Mouse (Mus musculus): ENCODE measurements around the gene Sccpdh. TPM values are rescaled to one million over a fixed set of nuclear protein-coding genes. Genes with fewer than 3 reads are reported as not detected.

The Sccpdh gene
- total and polyA plus RNA-seq, 2 experiments from 2014 or later, result 75.5 to 122 TPM

GRCm38 (mm10) chr1:179650284-179650683 is 17.7 kb upstream of the Sccpdh start:
- no peak overlapping the region for H3K9ac ChIP-seq (replicated peaks; ENCODE audit: low read depth, low read length)
- no peak overlapping the region for H3K4me2 ChIP-seq (ENCODE audit: low read depth, low read length)
- no peaks in the 10 kb centered on the region for H3K36me3 ChIP-seq (replicated peaks; ENCODE audit: control insufficient read depth, insufficient read depth, low read length)
- H3K27me3 ChIP-seq (ENCODE audit: control insufficient read depth, insufficient read depth, low read length), result no peaks in the 10 kb centered on the region
- 67% methylated on average over 4 of the region's 4 CpGs for WGBS
- ATAC-seq (ENCODE audit: insufficient read depth, low read depth), result no peak
- H3K9me3 ChIP-seq (replicated peaks; ENCODE audit: control insufficient read depth, low read length), result no peaks in the 10 kb centered on the region
- H3K4me1 ChIP-seq (ENCODE audit: control insufficient read depth, insufficient read depth), result no peaks in the 10 kb centered on the region
- DNase-seq (ENCODE audit: low spot score), result no peak
- TF ChIP-seq CTCF (IDR thresholded peaks at IDR 0.05; ENCODE audit: low read depth) (no peak), EP300 (IDR thresholded peaks at IDR 0.05; ENCODE audit: low read depth) (no peak)
- H3K27ac ChIP-seq (ENCODE audit: low read depth), result no peak overlapping the region
- no peak overlapping the region for H3K4me3 ChIP-seq (ENCODE audit: low read depth, low read length)

DNA sequence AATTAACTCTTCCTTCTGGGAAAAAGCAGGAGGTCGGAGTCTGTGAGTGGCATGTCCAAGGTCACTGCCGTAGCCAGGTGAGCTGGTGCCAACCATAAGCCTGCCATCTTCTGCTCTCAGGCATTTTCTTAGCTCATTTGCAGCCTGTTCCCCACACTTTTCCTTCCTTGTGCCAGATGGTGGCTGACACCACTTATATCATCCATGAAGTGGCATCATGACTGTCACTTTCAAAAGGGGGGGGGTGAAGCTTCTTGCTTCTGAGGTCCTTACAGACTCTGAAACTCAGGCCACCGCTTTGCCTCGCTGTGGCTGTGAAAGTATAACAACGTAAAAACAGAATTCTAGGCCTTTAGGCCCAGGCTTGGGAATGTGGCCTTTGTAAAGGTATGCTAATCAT is 16.8 kb upstream of the Sccpdh start:
- no peak for TF ChIP-seq CTCF (IDR thresholded peaks at IDR 0.05; ENCODE audit: low read depth)
- WGBS, result 74% methylated on average over 5 of the region's 5 CpGs
- Histone ChIP-seq H3K36me3 (replicated peaks; ENCODE audit: control insufficient read depth, insufficient read depth, low read length) (no peaks in the 10 kb centered on the region), H3K9ac (replicated peaks; ENCODE audit: low read depth, low read length) (no peak overlapping the region), H3K27ac (ENCODE audit: low read depth) (no peak overlapping the region), H3K4me3 (ENCODE audit: low read depth, low read length) (no peak overlapping the region), H3K4me2 (ENCODE audit: low read depth, low read length) (no peak overlapping the region), H3K9me3 (replicated peaks; ENCODE audit: control insufficient read depth, low read length) (no peaks in the 10 kb centered on the region), H3K4me1 (ENCODE audit: control insufficient read depth, insufficient read depth) (no peaks in the 10 kb centered on the region), H3K27me3 (ENCODE audit: control insufficient read depth, insufficient read depth, low read length) (no peaks in the 10 kb centered on the region)
- ATAC-seq (ENCODE audit: insufficient read depth, low read depth) (no peak), DNase-seq (ENCODE audit: low spot score) (no peak)

- 66% methylated on average over 5 of the region's 5 CpGs for WGBS
- Histone ChIP-seq H3K36me3 (replicated peaks; ENCODE audit: control insufficient read depth, insufficient read depth, low read length) (no peaks in the 10 kb centered on the region), H3K27ac (ENCODE audit: low read depth) (no peak overlapping the region), H3K9me3 (replicated peaks; ENCODE audit: control insufficient read depth, low read length) (no peaks in the 10 kb centered on the region), H3K4me3 (ENCODE audit: low read depth, low read length) (no peak overlapping the region), H3K4me2 (ENCODE audit: low read depth, low read length) (no peak overlapping the region), H3K9ac (replicated peaks; ENCODE audit: low read depth, low read length) (no peak overlapping the region), H3K27me3 (ENCODE audit: control insufficient read depth, insufficient read depth, low read length) (no peaks in the 10 kb centered on the region), H3K4me1 (ENCODE audit: control insufficient read depth, insufficient read depth) (0 out of 2 replicates have a peak, but pooled peaks cover 3% of the 10 kb centered on the region)
- ATAC-seq (ENCODE audit: insufficient read depth, low read depth) (no peak), DNase-seq (ENCODE audit: low spot score) (no peak)
- no peak for TF ChIP-seq CTCF (IDR thresholded peaks at IDR 0.05; ENCODE audit: low read depth)
- TF ChIP-seq EP300 (IDR thresholded peaks at IDR 0.05; ENCODE audit: low read depth), result no peak
Measured at GRCm38 (mm10) chr1:179663065-179663464, 4.9 kb upstream of the Sccpdh start.

- Histone ChIP-seq H3K27me3 (ENCODE audit: control insufficient read depth, insufficient read depth, low read length) (no peaks in the 10 kb centered on the region), H3K9ac (replicated peaks; ENCODE audit: low read depth, low read length) (no peak overlapping the region), H3K4me1 (ENCODE audit: control insufficient read depth, insufficient read depth) (0 out of 2 replicates have a peak, but pooled peaks cover 3% of the 10 kb centered on the region), H3K9me3 (replicated peaks; ENCODE audit: control insufficient read depth, low read length) (no peaks in the 10 kb centered on the region), H3K27ac (ENCODE audit: low read depth) (no peak overlapping the region), H3K36me3 (replicated peaks; ENCODE audit: control insufficient read depth, insufficient read depth, low read length) (no peaks in the 10 kb centered on the region), H3K4me2 (ENCODE audit: low read depth, low read length) (no peak overlapping the region), H3K4me3 (ENCODE audit: low read depth, low read length) (no peak overlapping the region)
- DNase-seq (ENCODE audit: low spot score), result no peak
- 75% methylated on average over 4 of the region's 4 CpGs for WGBS
- no peak for ATAC-seq (ENCODE audit: insufficient read depth, low read depth)
- no peak for TF ChIP-seq CTCF (IDR thresholded peaks at IDR 0.05; ENCODE audit: low read depth)
- no peak for TF ChIP-seq EP300 (IDR thresholded peaks at IDR 0.05; ENCODE audit: low read depth)
Measured at GRCm38 (mm10) chr1:179664309-179664930, 3.6 kb upstream of the Sccpdh start.

DNA sequence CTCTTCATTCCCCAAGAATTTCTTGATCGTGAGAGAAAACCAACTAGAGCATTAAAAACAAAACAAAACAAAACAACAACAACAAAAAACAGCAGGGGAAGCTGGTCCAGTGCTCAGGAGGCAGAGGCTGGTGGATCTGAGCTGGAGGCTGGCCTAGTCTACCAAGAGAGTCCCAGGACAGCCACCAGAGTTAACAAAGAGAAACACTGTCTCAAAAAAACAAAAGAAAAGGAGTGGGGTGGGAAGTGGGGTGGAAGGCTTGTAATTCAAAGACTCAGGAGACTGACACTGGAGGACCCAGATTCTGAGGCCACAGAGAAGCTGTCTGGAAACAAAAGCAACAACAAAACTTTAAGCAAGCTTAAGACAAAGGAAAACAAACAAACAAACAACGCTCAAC is 1.0 kb upstream of the Sccpdh start:
- peaks cover 8% of the 10 kb centered on the region for H3K36me3 ChIP-seq (replicated peaks; ENCODE audit: control insufficient read depth, insufficient read depth, low read length)
- no peak for DNase-seq (ENCODE audit: low spot score)
- no peak overlapping the region for H3K9ac ChIP-seq (replicated peaks; ENCODE audit: low read depth, low read length)
- no peak overlapping the region for H3K4me2 ChIP-seq (ENCODE audit: low read depth, low read length)
- TF ChIP-seq EP300 (IDR thresholded peaks at IDR 0.05; ENCODE audit: low read depth) (no peak), CTCF (IDR thresholded peaks at IDR 0.05; ENCODE audit: low read depth) (no peak)
- no peak overlapping the region for H3K4me3 ChIP-seq (ENCODE audit: low read depth, low read length)
- H3K4me1 ChIP-seq (ENCODE audit: control insufficient read depth, insufficient read depth), result 0 out of 2 replicates have a peak, but pooled peaks cover 3% of the 10 kb centered on the region
- ATAC-seq (ENCODE audit: insufficient read depth, low read depth), result no peak
- WGBS, result 82% methylated on average over 2 of the region's 2 CpGs
- no peaks in the 10 kb centered on the region for H3K27me3 ChIP-seq (ENCODE audit: control insufficient read depth, insufficient read depth, low read length)
- H3K9me3 ChIP-seq (replicated peaks; ENCODE audit: control insufficient read depth, low read length), result no peaks in the 10 kb centered on the region
- H3K27ac ChIP-seq (ENCODE audit: low read depth), result peak overlapping the region; percentile 80; the same call in 1 of the 2 replicates

- peak; percentile 18; the same call in 1 of the 2 replicates for ATAC-seq (ENCODE audit: insufficient read depth, low read depth)
- H3K9me3 ChIP-seq (replicated peaks; ENCODE audit: control insufficient read depth, low read length), result no peaks in the 10 kb centered on the region
- no peaks in the 10 kb centered on the region for H3K27me3 ChIP-seq (ENCODE audit: control insufficient read depth, insufficient read depth, low read length)
- peak overlapping the region; percentile 60 for H3K4me3 ChIP-seq (ENCODE audit: low read depth, low read length)
- 7% methylated on average over 7 of the region's 7 CpGs for WGBS
- peak overlapping the region; percentile 80 for H3K27ac ChIP-seq (ENCODE audit: low read depth)
- H3K36me3 ChIP-seq (replicated peaks; ENCODE audit: control insufficient read depth, insufficient read depth, low read length), result peaks cover 12% of the 10 kb centered on the region
- H3K4me1 ChIP-seq (ENCODE audit: control insufficient read depth, insufficient read depth), result 0 out of 2 replicates have a peak, but pooled peaks cover 3% of the 10 kb centered on the region
- DNase-seq (ENCODE audit: low spot score), result peak; percentile 33
- H3K4me2 ChIP-seq (ENCODE audit: low read depth, low read length), result peak overlapping the region; percentile 85
- H3K9ac ChIP-seq (replicated peaks; ENCODE audit: low read depth, low read length), result peak overlapping the region; percentile 80
- TF ChIP-seq EP300 (IDR thresholded peaks at IDR 0.05; ENCODE audit: low read depth), result no peak
- TF ChIP-seq CTCF (IDR thresholded peaks at IDR 0.05; ENCODE audit: low read depth), result no peak
Measured at GRCm38 (mm10) chr1:179667450-179667849, 560 bp upstream of the Sccpdh start.

All from heart, postnatal 0 days (tissue).